Mouse (Mus musculus) liver, embryonic 14.5 days (tissue): ENCODE measurements around the gene Pdcd2l. TPM values are rescaled to one million over a fixed set of nuclear protein-coding genes. Genes with fewer than 3 reads are reported as not detected.
A peak's percentile ranks its signal among the peaks of the same experiment; 100 is the strongest.
"Not testable (repeated sequence)": the region's sequence is repeated elsewhere in the genome, so short reads cannot be mapped to it uniquely, and the experiment has no call there.

Source experiments
- ATAC-seq: fragments of 200-750 bp; cut with Nextera tagmentation; 2 replicates; pipeline ENCODE4 v1.8.0; 2017; ENCODE audit warnings: moderate number of reproducible peaks, mild to moderate bottlenecking, moderate library complexity; ENCODE audit not compliant: insufficient read depth
- DNase-seq, 3 experiments: peaks; one replicate each; pipeline ENCODE4 v3.0.0-alpha.2; 2012 to 2013; ENCODE audit warnings: low read depth in 3 of 3, low spot score in 3 of 3
- H3K27ac ChIP-seq: fragments of 300-500 bp; sonication (generic); 2 replicates; pipeline ENCODE4 v1.5.1; 2014; ENCODE audit warnings: moderate library complexity, mild to moderate bottlenecking, control low read depth, inconsistent platforms
- H3K27me3 ChIP-seq: fragments of 300-500 bp; sonication (generic); 2 replicates; pipeline ENCODE4 v1.6.1; 2014; ENCODE audit warnings: mild to moderate bottlenecking, low read length, moderate library complexity; ENCODE audit not compliant: control insufficient read depth, insufficient read depth
- H3K36me3 ChIP-seq: fragments of 300-500 bp; sonication (generic); replicated peaks from 2 replicates; pipeline ENCODE4 v1.6.1; 2014; ENCODE audit warnings: low read depth; ENCODE audit not compliant: control insufficient read depth, insufficient read depth
- H3K4me1 ChIP-seq, 2 experiments: fragments of 200-500 bp in 1 of 2; fragments of 300-500 bp in 1 of 2; sonication (generic) in 1 of 2; replicated peaks; 2 replicates each; pipeline ENCODE4 v1.6.1; 2012 to 2014; ENCODE audit warnings: antibody characterized with exemption in 1 of 2, inconsistent platforms in 1 of 2, low read length in 1 of 2; ENCODE audit not compliant: control insufficient read depth in 2 of 2, insufficient read depth in 2 of 2
- H3K4me2 ChIP-seq: fragments of 300-500 bp; sonication (generic); 2 replicates; pipeline ENCODE4 v1.6.1; 2014; ENCODE audit warnings: low read depth, mild to moderate bottlenecking, control low read depth, moderate library complexity
- H3K4me3 ChIP-seq, 2 experiments: fragments of 200-500 bp in 1 of 2; fragments of 300-500 bp in 1 of 2; sonication (generic) in 1 of 2; 2 replicates each; pipeline ENCODE4 v1.5.1; 2012 to 2014; ENCODE audit warnings: low read depth in 2 of 2, low read length in 2 of 2, mild to moderate bottlenecking in 2 of 2, control low read depth in 1 of 2, inconsistent platforms in 1 of 2, moderate library complexity in 1 of 2; ENCODE audit not compliant: insufficient read depth in 1 of 2
- H3K9ac ChIP-seq: fragments of 300-500 bp; sonication (generic); replicated peaks from 2 replicates; pipeline ENCODE4 v1.6.1; 2014; ENCODE audit warnings: mild to moderate bottlenecking, control low read depth, moderate library complexity
- H3K9me3 ChIP-seq: fragments of 300-500 bp; sonication (generic); 2 replicates; pipeline ENCODE4 v1.6.1; 2016; ENCODE audit warnings: low read length, mixed read lengths; ENCODE audit not compliant: control insufficient read depth
- CTCF ChIP-seq: IDR thresholded peaks from 2 replicates; pipeline ENCODE4 v1.5.1; 2016; ENCODE audit warnings: antibody characterized with exemption, low read depth, control low read depth
- EP300 ChIP-seq: IDR thresholded peaks from 2 replicates; pipeline ENCODE4 v1.6.1; 2016; ENCODE audit warnings: antibody characterized with exemption, low read depth
- WGBS: fragments of 180-500 bp; shearing (Covaris S2); extraction: QIAGEN DNeasy Blood & Tissue Kit; methylation state at CpG from one replicate; pipeline ENCODE4 v1.1.7; 2014; ENCODE audit not compliant: insufficient replicate concordance; 5-methylcytosine and 5-hydroxymethylcytosine counted together
- polyA plus RNA-seq, 2 experiments: library from polyadenylated mRNA; depleted of rRNA in 1 of 2; stranded (reverse) in 1 of 2; unstranded in 1 of 2; fragments of >200 nt; fragmentation: Nextera tagmentation in 1 of 2; extraction: Ambion mirVana in 1 of 2; gene quantifications; 2 replicates each; pipeline versions ENCODE4 v1.2.1 to v1.2.3; 2012 to 2014

Gene Pdcd2l
- polyA plus RNA-seq, 2 experiments, result 14.1 to 20.4 TPM

DNA sequence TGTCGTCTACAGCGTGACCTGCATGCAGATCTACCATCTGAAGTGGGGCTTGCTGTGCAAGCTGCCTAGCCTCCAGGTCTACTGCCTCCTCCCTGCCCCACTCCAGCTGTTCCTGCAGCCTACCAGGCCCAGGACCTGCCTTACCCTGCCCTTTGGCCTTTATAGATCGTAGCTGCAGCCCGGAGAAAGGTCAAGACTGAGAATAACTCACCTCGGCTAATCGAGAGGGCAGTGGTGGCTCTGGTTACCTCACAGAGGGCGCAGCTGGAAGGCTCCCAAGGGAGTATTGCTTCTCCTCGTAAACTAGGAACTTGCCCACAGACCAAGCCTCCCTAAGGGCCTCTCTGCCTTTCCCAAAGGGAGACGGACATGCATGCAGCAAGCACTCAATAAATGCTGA lies 19.0 kb upstream of the Pdcd2l start:
- ATAC-seq (no peak), DNase-seq (no peak)
- peaks cover 20% of the 10 kb centered on the region for H3K36me3 ChIP-seq

GRCm38 (mm10) chr7:34214644-34215043 lies 18.2 kb upstream of the Pdcd2l start:
- Histone ChIP-seq H3K4me3 (no peak overlapping the region), H3K4me2 (no peak overlapping the region), H3K9me3 (no peaks in the 10 kb centered on the region), H3K9ac (no peak overlapping the region), H3K27me3 (no peaks in the 10 kb centered on the region), H3K4me1 (no peaks in the 10 kb centered on the region), H3K36me3 (peaks cover 21% of the 10 kb centered on the region), H3K27ac (no peak overlapping the region)
- TF ChIP-seq CTCF (no peak), EP300 (no peak)
- ATAC-seq (no peak), DNase-seq (no peak)
- 78% methylated on average over 8 of the region's 8 CpGs for WGBS

More for the DNA sequence above, 19.0 kb upstream of the Pdcd2l start:
- no peak overlapping the region for H3K4me3 ChIP-seq
- no peak overlapping the region for H3K4me2 ChIP-seq
- no peaks in the 10 kb centered on the region for H3K27me3 ChIP-seq
- no peak overlapping the region for H3K9ac ChIP-seq
- TF ChIP-seq EP300 (no peak), CTCF (0 out of 2 replicates have a peak, but pooled peaks have one; percentile 5)
- no peaks in the 10 kb centered on the region for H3K4me1 ChIP-seq
- WGBS, result 65% methylated on average over 9 of the region's 9 CpGs
- H3K27ac ChIP-seq, result no peak overlapping the region
- no peaks in the 10 kb centered on the region for H3K9me3 ChIP-seq

DNA sequence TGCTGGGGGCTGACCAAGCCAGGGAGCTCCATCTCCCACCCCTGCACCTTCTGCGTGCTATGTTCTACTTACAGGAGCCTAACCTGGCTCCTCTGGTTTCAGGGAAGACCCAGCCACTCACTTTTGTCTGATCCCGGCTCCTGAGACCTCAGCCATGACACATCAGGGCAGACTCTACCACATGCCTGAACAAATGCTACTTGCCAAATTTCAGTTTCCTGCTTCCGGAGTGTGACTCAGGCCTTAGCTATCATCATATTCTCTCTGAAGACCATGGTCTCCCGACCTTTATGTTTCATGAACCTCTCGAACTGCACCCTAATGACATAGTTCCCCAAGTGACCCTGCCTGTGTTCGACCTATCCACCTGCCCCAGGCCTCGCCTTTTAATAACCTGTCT lies 16.8 kb upstream of the Pdcd2l start:
- Histone ChIP-seq H3K27ac (no peak overlapping the region), H3K4me1 (no peaks in the 10 kb centered on the region), H3K27me3 (no peaks in the 10 kb centered on the region), H3K9ac (no peak overlapping the region), H3K36me3 (peaks cover 19% of the 10 kb centered on the region), H3K9me3 (no peaks in the 10 kb centered on the region), H3K4me2 (no peak overlapping the region), H3K4me3 (no peak overlapping the region)
- 71% methylated on average over 7 of the region's 7 CpGs for WGBS
- TF ChIP-seq EP300, result no peak
- no peak for TF ChIP-seq CTCF
- ATAC-seq (no peak), DNase-seq (no peak)

DNA sequence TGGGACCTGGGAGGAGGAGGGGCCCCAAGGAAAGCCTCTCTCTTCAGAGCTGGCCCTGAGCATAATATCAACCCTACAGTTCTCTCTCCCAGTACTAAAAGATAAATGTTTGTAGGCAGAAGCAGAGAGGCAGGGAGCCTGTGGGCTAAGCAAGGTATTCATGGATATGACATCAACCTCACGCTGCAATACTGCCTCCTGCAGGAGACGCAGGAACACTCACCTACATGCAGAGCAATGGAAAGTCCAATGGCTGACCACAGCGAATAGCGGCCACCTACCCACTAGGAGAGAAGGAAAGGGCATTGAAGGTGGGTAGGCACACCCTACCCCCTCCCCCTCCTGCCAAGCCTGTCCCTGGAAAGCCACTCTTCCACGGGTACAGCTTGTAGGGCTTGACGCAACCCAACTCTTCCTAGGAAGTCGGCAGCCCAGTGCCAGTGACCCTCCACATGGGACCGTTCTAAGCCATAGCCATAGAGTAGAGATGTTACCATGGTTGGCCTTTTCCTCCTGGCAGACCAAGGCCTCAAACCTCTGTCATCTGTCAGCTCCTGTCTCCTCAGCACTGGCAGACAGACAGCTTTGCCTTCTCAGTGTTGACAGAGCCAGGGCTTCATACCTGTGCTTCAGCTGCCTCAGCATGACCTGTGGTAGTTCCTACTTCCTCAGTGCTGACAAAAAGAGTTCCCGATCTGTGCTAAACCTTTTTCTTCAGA lies 11.7 kb upstream of the Pdcd2l start:
- peaks cover 34% of the 10 kb centered on the region for H3K36me3 ChIP-seq
- H3K4me2 ChIP-seq, result no peak overlapping the region
- WGBS, result 79% methylated on average over 9 of the region's 9 CpGs
- ATAC-seq, result no peak
- no peak for DNase-seq
- H3K4me1 ChIP-seq, result no peaks in the 10 kb centered on the region
- H3K9me3 ChIP-seq, result no peaks in the 10 kb centered on the region
- H3K27me3 ChIP-seq, result no peaks in the 10 kb centered on the region
- H3K4me3 ChIP-seq, result no peak overlapping the region
- TF ChIP-seq CTCF, result peak; percentile 53
- no peak for TF ChIP-seq EP300
- H3K9ac ChIP-seq, result no peak overlapping the region
- H3K27ac ChIP-seq, result no peak overlapping the region

- Histone ChIP-seq H3K27ac (no peak overlapping the region), H3K4me1 (no peaks in the 10 kb centered on the region), H3K36me3 (peaks cover 36% of the 10 kb centered on the region), H3K4me2 (no peak overlapping the region), H3K27me3 (no peaks in the 10 kb centered on the region), H3K9me3 (no peaks in the 10 kb centered on the region), H3K4me3 (no peak overlapping the region), H3K9ac (no peak overlapping the region)
- TF ChIP-seq CTCF (no peak), EP300 (no peak)
- no peak for DNase-seq
- no peak for ATAC-seq
- 73% methylated on average over 6 of the region's 6 CpGs for WGBS
Observed at GRCm38 (mm10) chr7:34206331-34206730, 9.9 kb upstream of the Pdcd2l start.

DNA sequence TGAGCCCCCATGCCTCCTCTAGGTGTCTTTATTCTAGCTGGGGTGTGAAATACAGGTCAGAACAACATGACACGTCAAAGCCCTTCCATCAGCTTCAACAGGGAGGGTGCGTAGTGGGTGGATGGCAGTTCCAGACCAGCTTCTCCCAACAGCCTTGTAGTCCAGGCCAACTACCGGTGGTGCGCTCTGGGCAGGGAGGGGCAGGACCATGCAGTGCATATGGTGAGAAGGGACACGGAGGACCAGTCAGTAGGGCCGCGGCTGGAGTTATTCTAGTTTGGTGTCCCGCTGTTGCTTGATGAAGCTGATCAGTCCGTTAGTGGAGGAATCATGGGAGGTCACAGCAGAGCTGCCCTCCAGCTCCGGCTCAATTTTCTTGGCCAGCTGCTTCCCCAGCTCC lies 5.7 kb upstream of the Pdcd2l start:
- not testable (repeated sequence) for ATAC-seq, H3K9me3 ChIP-seq, H3K9ac ChIP-seq, H3K27me3 ChIP-seq, DNase-seq, H3K4me1 ChIP-seq, H3K4me3 ChIP-seq, H3K27ac ChIP-seq, H3K4me2 ChIP-seq
- H3K36me3 ChIP-seq, result peaks cover 24% of the 10 kb centered on the region
- 76% methylated on average over 10 of the region's 10 CpGs for WGBS
